Mouse (Mus musculus) kidney, adult 11 months (tissue): ENCODE results near the gene Rai1.

Experiments
- DNase-seq: peaks from one replicate; pipeline ENCODE4 v3.0.0; 2022

Gene Rai1

DNA sequence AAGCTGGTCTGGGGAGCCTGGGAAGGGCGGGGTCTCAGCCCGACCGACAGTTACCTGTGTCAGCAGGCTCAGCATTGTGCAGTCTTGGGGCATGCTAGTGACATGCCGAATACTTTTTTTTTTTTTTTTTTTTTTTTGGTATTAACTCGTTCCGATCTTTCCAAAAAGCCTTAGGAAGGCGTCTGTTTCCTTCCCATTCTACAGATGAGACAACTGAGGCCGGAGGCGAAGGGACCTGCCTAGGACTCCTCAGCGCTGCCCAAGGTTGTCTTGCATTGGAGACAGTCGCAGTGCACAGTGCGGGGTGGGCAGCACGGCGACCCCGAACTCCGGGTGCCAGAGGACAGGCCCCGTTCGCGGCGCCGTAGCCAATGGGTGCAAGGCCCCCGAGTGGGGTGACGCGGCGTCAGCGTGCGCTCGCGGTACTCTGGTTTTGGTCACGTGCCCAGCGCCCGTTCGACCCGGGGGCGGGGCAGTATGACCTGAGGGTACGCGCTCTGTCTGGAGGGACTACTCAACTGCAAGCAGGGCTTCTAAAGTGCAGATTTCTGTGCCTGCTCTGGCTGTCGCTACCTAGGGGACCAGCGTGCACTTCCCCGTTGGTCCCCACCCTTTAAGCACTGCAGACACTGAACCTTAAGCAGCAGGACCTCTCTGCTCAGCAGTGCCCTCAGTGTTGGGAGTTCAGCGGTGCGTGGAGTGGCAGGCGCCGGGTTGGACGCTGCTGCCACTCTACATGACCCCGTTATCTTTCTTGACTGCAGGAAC lies 117.8 kb downstream of the Rai1 start, which contains the start of gene Srebf1:
Gene Srebf1 (minus strand): TSS at position 113 of the 768 bp plus-strand sequence.
- peak; percentile 83 for DNase-seq

DNA sequence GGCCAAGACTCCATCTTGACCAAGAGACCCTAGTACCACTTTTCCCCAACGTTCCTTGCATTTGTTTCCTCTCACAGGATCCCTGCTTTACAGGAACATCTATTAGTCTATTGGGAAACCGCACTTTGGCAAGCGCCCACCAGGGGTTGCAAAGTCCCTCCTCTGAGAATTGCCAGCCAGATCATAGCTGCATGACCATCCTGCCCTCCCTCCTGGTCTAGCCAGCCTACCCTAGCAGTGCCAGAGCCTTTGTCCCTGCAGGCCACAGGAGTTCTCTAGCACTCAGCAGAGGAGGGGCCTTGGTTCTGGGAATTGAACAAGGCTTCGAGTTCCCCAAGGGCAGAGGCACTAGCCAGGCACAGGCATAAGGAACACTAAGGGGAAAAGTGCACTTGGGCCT lies 119.9 kb downstream of the Rai1 start:
- DNase-seq, result peak; percentile 48

DNA sequence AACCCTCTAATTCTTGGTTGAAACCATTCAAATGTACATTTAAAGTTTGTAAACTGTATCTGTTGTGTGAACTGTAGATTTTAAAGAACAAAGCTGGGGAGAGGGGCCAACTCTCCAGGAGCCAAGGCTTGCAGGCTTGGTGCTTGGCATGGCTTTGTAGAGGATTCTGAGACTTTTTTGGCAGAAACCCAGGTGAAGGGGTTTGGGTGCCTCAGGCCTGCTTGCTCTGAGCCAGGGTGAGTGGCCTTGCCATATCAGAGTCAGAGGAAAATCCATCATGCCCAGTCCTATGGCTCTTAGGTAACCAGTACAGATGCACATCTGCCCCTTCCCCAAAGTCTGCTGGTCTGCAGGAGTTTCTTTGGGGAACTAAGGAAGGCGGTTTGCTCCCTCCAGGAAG lies 121.1 kb downstream of the Rai1 start:
- no peak for DNase-seq

DNA sequence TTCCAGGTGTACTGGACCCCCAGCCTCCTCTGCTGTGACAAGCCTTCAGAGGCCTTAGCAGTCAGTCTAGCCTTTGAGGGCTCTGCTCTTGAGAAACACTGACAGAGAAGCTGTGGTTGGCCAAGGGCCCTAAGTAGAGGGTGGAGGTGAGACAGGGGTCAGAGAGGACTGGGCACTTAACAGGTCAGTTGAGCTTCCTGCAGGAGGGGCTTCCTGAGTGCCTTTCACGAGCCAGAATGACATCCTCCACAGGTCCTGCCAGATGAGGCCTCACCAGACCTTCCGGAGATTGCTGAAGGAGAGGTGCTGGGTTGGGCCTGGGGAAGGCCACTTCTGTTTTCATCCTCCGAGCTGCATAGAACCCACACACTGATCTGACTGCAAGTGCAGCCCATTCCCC lies 123.7 kb downstream of the Rai1 start:
- DNase-seq, result no peak

DNA sequence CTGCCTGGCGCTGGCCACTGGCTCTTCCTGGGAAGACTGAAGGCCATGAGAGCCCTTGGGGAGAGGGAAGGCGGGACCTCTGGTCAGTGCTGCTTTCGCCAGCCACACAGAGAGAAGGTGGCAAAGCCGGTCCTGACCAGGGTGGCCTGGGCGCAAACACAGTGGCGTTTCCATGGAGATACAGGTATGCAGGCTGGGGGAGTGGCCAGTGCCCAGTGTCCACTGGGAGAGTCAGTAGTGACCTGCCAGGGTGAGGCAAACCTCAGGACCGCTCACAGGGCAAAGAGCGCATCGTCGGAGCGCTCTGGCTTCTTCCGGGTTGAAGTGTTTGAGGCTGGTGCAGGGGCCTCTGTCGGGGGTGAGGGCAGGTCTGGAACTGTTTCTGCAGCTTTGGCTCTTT lies 125.0 kb downstream of the Rai1 start:
- DNase-seq, result peak; percentile 84

DNA sequence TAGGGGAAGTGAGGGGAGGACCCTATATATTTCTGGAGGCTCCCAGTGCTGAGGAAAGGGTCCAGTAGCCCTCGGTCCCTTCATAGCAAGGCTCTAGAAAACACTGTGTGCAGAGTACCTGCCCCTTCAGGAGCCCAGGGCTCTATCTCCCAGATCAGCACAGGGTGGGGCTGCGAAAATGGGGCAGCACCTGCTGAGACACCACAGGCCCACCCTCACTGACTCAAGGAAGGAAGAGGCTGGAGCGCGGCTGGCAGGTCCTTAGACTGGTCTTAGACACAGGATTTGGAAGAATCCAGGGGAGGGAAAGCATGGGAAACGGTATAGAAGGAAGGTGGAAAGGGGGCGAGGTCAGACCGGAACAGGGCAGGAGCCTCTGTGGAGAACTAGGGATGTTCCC lies 125.7 kb downstream of the Rai1 start:
- no peak for DNase-seq

DNA sequence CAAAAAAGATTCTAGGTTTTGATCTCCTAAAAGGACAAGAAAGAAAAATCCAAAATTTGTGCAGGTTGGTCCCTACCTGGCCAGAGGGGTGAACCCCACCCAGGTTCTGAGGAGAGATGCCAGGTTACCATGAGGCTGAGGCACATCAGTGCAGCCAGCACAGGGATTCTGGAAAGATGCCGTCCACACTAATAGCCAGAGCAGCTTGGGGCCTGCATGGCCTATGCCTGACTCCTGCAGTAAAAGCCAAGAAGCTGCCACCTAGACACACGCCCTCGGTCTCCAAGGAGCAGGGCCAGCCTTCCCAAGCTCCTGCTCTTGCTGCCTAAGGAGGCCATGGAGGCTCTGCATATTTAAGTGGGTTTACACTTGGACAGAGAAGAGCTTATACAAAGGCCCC lies 126.5 kb downstream of the Rai1 start:
- no peak for DNase-seq

DNA sequence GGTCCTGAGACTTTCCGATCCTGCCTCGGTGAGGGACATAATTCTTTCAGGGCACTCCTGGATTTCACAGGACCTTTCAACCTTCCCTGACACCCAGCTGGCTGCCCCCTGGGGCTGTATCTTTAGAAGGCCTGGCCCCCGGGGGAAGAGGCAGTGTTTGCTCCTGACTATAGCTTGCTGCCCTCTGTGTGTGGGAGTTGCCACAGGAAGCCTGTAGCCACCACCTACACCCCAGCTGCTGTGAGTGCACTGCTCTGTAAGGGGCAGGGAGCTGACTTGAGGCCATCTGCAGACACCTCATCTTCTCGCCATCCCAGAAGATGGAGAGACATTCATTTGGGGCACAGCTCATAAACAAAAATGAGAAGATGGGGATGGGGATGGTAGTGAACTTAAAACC lies 127.1 kb downstream of the Rai1 start:
- no peak for DNase-seq

DNA sequence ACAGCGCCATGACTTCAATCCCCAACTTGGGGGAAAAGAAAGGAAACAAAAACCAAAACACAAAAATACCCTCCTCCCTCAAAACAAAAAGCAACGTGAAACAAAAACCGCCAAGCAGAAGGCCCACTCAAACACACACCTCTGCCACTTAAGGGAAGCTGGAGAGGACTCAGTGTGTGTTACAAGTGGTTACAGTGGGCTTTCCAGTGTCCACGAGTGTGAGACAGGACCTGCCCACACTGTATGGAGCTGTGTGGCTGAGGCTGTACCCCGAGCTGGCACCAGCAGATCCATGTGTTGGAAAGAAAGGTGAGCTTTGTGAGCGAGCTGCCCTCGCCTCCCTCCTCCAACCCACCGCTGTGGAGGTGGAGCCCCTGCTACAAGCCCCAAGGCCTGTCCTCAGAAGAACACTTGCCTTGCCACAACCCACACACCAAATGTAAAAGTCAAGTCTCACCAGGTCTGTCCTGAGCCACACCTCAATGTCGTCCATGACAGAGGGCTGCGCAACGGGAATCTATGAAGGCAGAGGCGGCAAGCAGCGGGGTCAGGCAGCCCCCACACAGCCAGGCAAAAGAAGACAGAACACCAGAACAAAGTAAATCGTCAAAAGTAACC lies 127.7 kb downstream of the Rai1 start:
- no peak for DNase-seq

DNA sequence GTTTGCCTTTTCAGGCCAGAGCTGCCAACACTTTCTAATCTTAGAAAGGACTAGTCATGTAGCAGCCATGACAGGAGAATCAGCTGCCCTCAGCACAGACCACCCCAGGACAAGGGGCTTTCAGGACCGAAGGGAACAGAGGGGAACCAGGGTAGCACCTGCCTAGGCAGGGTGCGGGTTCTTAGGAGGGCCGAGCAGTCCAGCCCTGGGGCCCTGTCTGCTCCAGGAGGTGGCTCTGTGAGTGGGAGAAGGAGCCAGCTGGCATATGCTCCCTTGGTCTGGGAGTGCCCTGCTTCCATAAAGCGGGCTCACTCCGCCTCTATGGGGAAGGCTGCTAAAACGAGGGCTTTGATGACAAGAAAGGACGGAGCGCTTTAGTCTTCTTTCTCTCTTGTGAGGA lies 128.4 kb downstream of the Rai1 start:
- DNase-seq, result no peak

DNA sequence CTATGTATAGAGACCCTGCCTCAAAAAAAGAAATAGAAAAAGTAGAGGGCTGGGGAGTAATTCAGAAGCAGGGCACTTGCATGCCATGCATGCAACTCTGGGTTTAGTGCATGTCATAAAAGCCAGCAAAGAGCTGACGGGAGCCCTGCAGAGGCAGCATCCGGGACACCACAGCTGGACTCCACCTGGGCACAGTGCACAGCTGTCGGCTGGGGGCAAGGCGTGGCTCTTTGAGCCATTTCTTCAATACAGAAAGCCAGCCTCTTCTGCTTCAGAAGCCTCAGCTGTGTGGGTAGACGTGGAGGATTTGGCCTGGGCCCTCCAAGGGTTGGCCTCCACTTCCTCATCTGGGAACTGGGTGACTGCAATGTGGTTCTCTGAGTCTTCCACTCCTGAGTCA lies 130.5 kb downstream of the Rai1 start:
- no peak for DNase-seq

DNA sequence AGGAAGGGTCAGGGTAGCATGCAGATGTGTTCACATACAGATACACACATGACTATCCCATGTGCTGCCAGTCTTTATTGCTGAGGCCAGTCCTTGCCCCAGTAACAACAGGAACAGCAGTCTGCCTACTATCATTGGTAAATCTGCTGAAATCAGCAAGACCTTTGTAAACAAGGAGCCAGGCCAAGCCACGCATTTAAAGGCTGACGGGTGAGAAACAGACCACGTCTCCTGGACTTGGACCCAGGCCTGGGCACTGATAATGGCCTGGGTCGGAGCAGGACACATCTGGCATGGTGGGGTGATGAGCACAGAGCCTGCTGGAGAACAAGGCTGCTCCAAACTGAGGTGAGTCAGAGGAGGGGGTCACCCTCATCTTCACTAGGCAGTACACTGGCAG lies 135.7 kb downstream of the Rai1 start:
- no peak for DNase-seq

DNA sequence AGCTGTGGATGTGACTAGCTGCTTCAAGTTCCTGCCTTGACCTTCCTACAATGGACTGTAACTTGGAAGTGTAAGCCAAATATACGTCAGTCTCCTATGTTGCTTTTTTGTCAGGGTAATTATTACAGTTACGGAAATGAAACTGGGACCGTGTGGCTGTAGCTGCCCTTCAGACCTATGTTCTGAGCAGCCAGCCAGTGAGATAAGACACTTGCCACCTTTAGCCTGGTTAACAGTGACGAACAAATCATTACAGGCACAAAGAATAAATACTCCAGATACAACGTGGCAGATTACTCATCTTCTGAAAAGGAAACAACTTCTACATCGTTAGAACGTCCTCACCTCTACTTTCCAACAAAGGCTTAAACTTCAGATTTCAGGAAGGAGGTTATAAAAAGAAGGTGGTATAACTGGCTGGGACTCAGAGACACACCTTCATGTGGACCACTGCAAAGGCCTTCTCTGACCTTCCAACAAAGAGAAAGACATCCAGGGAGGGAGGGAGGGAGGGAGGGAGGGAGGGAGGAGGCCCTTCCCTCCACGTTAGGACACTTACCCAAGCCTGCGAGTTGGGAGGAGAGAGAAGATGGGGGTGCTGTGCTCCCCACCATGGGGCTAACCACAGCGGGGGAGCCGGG lies 139.8 kb downstream of the Rai1 start:
- DNase-seq, result no peak

DNA sequence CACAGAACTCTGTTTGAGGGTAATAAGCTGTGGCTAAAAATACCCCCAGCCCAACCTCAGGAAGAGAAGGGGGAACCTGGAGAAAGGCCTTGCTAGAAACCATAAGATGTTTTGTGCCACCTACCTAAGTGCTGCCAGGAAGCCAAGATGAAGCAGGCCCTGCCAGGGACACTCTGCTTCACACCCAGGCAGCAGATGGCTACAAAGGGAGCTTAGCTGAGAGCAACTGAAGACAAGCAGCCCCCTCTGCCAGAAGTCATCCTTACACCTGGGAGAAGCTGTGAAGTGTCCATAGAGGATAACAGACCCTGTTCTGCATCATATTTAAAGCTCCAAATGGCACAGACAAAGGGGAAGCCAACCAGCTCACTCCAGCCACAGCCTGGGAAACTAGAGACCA lies 141.3 kb downstream of the Rai1 start:
- DNase-seq, result no peak

DNA sequence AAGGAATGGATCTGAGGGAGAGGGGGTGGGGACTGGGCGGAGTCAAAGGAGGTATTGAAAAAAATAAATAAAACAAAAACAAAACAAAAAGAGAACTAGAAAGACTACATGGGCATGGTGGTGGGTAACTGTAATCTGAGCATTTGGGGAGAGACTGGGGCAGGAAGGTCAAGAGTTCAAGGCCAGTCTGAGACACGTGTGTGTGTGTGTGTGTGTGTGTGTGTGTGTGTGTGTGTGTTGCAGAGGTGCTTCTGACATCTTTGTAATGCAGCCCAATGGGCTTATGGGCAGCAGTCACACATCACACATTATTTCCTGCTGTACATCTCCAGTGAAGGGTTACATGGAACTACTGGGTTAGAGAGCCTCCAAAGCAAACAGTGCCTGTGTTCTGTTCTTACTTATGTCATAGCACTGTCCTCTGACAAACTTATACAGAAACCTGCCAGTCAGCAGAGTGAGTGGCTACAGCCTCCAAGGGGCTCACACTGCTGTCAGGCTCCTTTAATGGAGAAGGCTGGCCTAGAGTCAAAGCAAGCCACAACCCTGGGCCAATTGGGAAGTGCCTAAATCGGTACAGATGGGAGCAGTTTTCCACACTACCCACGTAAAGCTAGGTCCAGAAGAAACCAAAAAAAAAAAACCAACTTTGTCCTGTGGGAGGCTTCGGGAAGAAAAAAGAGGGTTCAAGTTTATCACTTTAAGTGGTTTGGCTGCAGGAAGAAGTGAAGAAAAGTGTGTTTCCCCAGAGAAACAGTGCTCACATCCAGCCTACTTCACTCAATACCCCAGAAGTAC lies 143.1 kb downstream of the Rai1 start:
- DNase-seq, result no peak
